Mouse (Mus musculus) left cerebral cortex, postnatal 36 days (tissue): ENCODE data around the gene Dgkd. TPM values are rescaled to one million over a fixed set of nuclear protein-coding genes. Genes with fewer than 3 reads are reported as not detected.
"Not testable (repeated sequence)": the region's sequence is repeated elsewhere in the genome, so short reads cannot be mapped to it uniquely, and the experiment has no call there.

Experiments used
- DNase-seq, 2 experiments: peaks; one replicate each; pipeline ENCODE4 v3.0.0; 2021 to 2022; ENCODE audit warnings: low spot score in 2 of 2, mixed read lengths in 1 of 2
- intact Hi-C: fragments of 180-260 bp; cut with DNase I; formaldehyde crosslinking; loops from one replicate; pipeline ENCODE4 v1.15.1; 2025
- total RNA-seq, 2 experiments: library from RNA; stranded (reverse); gene quantifications; 2 replicates each; pipeline ENCODE4 v1.2.3; 2021

Dgkd gene
- total RNA-seq, result 100 to 1,000 TPM in 1 of 2 experiments, 10 to 100 TPM in 1; 88.0 to 122 TPM

DNA sequence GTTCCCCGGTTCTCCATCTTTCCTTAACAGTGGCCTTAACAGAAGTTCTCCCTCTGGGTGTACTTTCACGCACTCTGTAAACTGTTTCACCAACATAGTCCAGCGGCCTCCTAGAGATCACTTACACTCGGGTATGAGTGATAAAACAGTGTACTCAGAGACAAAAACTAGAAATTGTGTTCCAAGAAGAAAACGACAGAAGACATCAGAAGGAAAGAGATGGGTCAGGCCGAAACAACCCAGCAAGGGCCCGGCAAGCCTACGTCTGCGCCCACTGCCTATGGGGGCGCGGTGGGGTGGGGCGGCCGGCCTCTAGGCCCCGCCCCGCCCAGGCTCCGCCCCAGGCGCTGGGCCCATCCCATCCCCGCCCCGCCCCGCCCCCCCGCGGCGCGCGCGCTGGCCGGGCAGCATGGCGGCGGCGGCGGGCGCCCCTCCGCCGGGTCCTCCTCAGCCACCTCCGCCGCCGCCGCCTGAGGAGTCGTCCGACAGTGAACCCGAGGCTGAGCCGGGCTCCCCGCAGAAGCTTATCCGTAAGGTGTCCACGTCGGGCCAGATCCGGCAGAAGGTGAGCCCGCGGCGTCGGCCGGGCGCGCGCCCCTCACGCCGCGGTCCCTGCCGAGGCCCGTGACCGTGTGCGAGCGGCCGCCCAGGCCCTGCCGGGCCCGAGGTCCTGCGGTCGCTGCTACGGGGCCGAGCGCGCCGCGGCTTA, at the start of gene Dgkd:
TSS of gene Dgkd (plus strand) at position 396 of the 709 bp plus-strand sequence.
- peak; percentile 45 to 75 for DNase-seq
- intact Hi-C loops, result loop anchor here (5.0 kb wide), 2 partner anchors 59 to 66 kb away; no protein-coding TSS in a partner anchor

DNA sequence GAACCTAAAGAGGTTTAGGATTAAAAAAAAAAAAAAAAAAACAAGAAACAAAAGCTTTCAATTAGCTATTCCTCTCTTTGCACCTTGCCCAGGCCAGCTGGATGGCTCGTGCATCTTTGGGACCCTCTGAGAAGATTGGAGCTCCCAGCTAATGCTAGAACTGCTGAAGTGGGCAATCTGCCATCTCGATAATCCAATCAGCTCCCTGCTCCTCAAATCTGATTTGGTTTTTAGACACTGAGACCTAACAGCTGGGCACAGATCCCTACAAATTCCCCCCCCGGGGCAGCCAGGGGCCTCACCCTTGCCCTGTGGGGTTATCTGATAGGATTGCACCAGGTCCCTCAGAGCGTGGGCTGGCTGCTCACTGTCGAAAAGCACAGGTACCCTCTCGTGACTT, 49.5 kb upstream of the Dgkd start, which contains the start of gene Sag:
TSS of gene Sag (plus strand) at position 105 of the 400 bp plus-strand sequence.
- intact Hi-C loops, result no loop called here
- no peak for DNase-seq

DNA sequence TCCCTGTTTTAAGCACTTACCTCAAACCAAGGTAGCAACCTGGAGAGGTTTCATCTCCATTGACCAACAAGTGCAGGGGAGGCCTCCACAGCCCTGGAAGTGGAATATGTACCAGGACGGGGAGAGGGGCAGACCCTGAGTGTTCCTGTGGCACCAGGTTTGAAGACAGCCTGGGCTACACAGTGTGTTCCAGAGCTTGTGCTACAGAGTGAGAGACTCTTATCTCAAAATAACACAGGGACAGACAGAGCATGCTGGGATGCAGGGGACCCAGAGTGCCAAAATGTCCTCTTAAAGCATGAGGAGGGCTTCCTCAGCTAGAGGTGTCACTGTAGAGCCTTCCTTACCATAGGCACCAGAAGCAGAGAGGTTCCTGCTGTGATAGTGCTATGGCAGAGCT, 45.3 kb upstream of the Dgkd start:
- no peak for DNase-seq
- intact Hi-C loops, result no loop called here

DNA sequence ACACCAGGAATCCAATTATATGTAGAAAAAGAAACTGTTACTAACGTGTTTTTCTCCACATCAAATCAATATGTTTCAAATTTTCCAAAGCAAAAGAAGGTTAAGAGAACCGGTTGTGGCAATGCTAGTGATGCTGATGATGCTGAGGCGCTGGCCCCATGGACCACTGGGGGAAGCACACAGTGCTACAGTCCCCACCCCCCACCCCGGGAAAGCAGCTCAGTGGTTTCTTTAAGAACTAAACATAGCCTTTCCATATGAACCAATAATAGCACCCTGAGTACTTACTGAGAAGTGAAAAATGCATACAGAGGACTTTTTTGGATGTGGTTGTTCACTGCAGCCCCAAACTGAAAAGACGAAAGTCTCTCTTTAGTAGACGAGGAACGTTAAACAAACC, 41.7 kb upstream of the Dgkd start:
- intact Hi-C loops, result no loop called here
- no peak for DNase-seq

DNA sequence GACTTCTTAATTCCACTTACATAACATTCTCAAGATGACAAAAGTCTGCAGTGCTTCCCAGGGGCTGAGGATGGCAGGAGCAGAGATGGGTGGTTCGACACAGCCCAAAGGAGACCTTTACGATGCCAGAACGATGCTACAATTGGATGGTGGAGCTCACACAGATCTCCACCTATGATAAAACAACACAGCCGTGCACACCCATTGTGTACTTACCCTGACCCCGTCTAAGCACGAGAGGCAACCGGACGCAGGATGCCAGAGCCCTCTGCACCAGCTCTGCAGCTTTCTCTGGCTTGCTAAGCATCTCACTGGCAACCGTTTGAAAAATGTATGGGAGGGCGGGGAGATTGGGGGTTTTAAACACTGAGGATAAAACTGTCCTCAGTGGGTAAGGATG, 41.0 kb upstream of the Dgkd start:
- intact Hi-C loops, result loop anchor here (2.0 kb wide), 1 partner anchor 37 kb away; no protein-coding TSS in a partner anchor
- no peak for DNase-seq

DNA sequence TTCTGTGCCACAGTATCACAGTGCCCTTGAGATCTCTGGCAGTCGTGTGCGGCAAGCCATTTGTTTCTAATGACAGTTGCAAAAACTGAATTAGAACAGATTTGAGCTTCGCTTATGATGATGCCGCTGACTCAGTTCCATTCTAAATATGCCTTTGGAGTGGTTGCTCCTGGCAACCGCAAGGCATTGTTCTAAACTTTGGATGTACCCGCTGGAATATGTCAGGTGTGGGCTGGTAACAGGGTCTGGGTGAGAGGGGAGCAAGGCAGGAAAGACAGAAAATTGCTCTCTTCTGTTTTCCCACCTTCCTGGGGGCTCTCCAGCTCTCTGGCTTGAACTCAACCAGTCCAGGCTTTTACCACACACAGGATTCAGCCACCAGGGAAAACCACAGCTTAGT, 39.9 kb upstream of the Dgkd start:
- DNase-seq, result peak; percentile 43 to 55
- intact Hi-C loops, result loop anchor here (2.0 kb wide), 1 partner anchor 36 kb away; no protein-coding TSS in a partner anchor

DNA sequence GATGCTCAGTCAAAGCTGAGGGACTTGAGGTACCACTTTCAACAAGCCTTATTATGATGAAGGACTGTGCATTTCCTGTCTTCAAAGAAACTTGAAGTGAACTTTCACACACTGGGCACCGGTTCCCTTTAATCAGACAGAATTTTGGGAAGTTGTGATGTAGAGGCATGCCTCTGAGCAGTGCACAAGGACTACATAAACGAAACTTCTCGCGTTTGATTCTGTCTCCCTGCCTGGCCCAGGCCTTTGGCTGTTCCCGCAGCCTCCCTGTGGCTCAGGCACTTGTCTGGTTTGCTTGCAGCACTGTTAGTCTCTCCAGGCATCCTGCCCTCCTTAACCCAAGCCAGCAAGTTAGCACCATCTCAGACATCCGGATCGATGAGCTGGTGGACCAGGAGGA, 39.4 kb upstream of the Dgkd start:
- intact Hi-C loops, result loop anchor here (2.0 kb wide), 1 partner anchor 35 kb away; no protein-coding TSS in a partner anchor
- DNase-seq, result no peak

DNA sequence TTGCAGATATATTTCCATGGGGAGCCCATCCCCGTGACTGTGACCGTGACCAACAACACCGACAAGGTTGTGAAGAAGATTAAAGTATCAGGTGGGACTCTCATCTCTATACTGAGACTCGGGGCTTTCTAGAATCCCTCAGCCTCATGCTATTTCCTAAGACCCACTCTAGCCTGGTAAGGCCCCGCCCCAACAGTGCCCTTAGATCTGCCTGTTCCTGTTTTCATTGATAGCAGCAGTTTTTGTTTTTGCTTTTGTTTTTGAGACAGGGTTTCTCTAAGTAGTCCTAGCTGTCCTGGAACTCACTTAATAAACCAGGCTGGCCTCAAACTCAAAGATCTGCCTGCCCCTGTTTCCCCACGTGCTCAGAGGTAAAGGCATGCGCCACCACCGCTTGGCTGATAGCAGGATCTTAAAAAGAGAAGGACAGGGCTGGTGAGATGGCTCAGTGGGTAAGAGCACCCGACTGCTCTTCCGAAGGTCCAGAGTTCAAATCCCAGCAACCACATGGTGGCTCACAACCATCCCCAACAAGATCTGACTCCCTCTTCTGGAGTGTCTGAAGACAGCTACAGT, 28.6 kb upstream of the Dgkd start:
- intact Hi-C loops, result no loop called here
- DNase-seq, result no peak

DNA sequence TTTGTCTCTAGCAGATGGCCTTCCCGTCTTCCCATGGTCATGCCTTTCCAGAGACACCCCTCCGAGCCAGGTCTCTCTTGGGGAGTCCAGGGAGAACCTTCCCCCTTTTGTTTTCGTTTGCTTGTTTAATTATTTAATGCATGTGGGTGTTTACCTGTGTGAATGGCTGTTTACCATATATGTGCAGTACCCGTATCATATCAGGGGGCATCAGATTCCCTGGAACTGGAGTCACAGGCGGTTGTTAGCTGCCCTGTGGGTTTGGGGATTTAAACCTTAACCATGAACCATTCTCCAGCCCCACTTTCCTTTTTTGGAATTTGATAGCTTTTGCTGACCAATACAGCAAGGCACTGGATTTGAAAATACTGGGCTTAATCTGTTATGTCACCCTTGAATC, 27.8 kb upstream of the Dgkd start:
- intact Hi-C loops, result no loop called here
- DNase-seq, result no peak

DNA sequence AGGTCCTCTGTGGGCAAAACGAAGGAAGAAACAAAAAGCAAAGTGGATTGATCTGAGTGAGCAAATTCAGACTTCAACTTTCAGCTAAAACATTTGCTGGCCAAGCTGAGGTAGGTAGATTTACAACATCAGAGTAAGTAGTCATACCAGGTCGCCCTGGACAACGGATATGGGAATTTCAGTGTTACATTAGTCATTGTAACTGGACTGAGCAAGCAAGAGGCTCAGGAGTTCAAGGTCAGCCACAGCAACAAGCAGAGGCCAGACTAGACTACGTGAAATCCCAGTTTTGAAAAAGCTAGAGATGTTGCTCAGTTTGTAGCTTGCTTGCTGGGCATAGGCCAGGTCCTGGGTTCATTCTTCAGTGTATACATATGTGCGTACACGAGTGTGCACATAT, 27.1 kb upstream of the Dgkd start:
- intact Hi-C loops, result no loop called here
- DNase-seq, result no peak

DNA sequence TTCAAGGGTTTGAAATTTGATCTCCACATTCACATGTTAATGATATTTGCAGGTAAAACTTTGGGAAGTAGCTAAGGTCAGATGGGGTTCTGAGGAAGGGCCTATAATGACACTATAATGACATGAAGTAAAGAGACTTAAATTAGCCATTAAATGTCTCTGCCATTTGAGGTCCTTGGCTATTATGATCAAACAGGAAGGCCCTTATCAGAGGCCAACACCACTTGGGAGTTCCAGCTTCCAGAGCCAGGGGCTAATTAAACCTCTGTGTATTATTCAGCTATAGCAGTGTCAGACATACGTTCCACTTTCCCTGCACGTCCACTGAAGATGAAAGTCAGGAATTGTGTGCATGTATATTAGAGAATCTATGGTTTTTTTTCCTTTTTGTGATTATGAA, 26.6 kb upstream of the Dgkd start:
- DNase-seq, result no peak
- intact Hi-C loops, result no loop called here

DNA sequence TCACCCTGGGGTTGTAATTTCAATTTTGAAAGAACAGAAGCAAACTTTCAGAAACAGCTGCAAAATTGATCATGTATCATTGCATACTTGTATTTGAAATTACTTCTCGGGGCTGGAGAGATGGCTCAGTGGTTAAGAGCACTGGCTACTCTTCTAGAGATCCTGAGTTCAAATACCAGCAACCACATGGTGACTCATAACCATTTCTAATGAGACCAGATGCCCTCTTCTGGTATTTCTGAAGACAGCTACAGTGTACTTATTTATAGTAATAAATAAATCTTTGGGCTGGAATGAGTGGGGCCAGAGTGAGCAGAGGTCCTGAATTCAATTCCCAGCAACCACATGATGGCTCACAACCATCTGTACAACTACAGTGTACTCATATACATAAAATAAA, 25.6 kb upstream of the Dgkd start:
- DNase-seq, intact Hi-C loops: not testable (repeated sequence)

DNA sequence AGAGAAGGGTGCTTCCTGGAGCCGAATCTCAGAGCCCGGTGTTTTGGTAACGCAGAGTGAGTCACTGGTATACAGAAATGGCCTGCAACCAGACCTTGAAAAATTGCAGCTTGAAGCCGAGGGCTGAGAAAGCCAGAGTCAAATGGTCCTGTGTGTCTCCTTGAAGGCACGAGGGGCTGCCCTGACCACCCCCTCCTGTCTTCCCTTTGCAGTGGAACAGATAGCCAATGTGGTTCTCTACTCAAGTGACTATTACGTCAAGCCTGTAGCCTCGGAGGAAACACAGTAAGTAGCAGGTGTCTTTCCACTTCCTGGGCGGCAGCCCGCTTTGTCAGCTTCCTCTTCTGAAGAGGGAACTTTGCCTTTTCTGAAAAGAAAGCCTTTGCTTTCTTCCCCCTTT, 24.9 kb upstream of the Dgkd start:
- no peak for DNase-seq
- intact Hi-C loops, result no loop called here

DNA sequence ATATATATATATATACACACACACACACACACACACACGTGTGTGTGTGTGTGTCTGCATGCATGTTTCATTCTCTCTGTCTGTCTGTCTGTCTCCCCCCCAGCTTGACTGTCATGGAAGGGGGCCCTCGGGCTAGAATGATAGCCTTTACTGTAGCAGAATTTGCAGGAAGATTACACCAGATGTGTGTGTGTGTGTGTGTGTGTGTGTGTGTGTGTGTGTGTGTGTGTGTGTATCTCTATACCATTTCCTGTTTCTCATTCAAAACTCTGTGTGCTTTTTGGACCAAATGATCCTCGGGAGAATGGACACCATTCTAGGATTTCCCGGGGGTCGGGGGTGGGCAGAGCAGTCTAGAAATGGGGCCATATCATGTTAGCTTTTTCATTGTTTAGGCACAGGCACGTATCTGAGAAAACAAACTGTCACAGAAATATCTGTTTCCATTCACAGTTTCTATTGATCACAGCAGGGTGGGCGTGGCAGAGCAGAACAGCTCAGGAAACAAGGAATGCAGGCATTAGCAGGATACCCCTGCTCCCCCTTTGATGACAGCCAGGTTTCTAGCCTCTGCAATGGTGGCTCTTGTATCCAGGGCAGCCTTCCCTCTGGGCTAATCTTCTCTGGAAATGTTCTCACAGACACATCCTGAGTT, 24.0 kb upstream of the Dgkd start:
- no peak for DNase-seq
- intact Hi-C loops, result no loop called here

DNA sequence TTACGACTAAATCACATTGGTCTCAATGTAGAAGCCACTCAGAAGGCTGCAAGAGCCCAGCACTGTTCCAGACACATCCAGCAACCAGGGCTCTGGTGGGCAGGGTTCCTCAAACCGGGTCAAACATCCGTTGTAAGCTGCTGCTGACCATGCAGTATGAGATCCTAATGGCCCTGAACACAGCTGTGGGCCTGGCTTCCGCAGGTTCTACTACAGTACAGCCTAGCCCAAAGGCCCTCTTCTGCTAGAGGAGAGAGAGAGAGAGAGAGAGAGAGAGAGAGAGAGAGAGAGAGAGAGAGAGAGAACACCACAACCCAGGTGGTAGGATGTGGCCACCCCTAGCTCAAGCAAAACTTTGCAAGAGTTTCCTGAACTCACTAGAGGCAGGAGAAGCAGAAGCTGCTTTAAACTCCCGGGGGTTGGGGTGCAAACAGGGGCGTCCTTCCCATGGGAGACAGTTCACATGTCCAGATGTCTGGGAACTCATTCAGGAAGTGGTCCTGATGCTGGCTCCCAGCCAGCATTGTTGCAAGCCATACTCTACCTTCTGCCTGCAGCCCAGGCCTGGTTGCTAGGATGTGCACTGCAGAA, 23.4 kb upstream of the Dgkd start:
- intact Hi-C loops, result no loop called here
- DNase-seq, result no peak

DNA sequence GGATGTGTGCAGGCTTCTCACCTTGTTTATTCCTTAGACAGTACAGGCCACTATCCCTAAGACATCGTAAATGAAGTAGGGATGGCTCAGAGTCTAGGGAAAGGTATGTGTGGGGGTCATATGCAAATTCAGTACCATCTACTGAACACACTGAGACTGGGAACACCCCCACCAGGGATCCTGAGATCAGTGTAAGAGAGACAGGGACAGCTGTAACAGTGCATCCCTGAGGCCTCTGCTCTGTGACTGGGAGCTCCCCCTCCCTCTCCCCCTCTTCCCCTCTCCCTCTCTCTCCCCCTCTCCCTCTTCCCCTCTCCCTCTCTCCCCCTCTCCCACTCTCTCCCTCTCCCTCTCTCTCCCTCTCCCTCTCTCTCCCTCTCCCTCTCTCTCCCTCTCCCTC, 16.6 kb upstream of the Dgkd start:
- intact Hi-C loops, result no loop called here
- DNase-seq, result no peak

DNA sequence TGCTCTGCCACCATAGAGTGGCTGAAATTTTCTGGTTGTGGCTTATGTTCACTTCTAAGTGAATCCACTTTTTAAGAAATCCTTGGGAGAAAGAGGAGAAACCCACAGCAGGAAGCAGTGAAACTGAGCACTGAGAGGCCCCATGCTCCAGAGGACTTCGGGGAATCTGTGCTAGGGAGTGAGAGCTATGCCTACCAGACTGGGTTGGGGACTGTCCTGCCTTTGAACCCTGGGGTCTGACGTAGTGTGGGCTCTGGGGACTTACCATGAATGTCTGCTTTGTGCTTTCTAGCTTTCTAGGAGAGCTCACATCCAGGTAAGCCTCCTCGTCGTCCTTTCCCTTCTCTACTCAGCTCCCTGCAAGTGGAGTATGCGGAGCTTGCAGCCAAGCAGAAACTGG, 16.1 kb upstream of the Dgkd start:
- DNase-seq, result no peak
- intact Hi-C loops, result no loop called here

DNA sequence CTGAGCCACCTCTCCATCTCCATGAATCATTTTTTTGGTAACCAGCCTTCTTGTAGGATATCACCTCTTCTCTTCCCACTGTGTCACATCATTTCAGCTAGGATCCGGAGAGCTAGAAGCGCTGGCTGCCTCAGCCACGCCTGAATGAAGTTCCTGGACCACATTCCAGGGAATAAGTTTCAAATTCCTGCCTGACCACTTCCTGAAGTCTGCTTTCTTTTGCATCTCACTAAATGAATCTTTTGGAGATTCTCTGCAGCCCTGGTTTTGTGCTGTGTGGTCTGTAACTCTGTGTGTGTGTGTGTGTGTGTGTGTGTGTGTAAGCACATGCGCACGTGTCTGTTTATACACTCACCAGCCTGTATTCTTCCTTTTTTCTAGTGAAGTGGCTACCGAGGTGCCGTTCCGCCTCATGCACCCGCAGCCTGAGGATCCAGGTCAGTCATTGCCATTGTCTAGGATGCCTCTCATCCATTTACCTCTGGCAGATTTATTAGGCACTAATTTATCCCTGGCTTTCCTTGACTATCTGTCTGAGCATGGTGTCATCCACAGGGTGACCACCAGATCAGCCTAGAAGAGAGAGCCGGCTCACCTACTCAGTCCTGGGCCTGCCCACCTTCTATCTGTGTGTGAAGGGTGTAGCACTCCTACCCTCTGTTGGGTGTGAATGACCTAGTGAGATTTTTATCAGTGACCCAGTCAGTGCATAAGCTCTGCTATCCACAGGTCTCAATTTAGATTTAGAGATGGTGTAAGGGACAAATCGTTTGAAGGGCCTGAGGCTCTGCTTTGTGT, 12.5 kb upstream of the Dgkd start:
- intact Hi-C loops, result no loop called here
- DNase-seq, result no peak

DNA sequence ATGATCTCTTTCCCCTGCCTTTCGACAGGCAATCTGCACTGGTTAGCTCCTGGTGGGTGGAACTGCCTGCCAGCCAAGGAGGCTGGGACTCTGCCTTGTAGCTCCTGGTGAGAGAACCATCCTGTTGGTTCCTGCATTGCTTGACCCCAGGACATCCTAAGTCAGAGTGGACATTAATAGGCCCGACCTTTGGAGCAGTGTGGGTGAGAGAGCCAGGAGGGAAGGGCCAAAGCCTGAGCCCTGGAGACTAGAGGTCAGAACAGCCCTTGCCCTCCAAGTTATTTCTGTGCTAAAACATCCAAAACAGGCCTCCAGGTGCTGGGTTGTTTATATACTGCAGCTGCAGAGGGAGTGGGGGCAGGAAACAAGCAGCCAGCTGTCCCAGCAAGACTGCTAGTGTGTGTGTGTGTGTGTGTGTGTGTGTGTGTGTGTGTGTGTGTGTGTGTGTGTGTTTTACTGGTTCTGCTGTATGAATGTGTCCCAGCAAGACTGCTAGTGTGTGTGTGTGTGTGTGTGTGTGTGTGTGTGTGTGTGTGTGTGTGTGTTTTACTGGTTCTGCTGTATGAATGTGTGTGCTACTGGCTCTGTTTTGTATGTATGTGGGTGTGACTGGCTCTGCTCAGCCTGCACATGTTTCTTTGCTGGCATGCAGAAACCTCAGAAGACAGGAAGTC, 6.1 kb upstream of the Dgkd start:
- intact Hi-C loops, result no loop called here
- peak; percentile 19 to 21 for DNase-seq
